Mouse (Mus musculus): ENCODE results near the gene Nlrp1a.

The Nlrp1a gene

DNA sequence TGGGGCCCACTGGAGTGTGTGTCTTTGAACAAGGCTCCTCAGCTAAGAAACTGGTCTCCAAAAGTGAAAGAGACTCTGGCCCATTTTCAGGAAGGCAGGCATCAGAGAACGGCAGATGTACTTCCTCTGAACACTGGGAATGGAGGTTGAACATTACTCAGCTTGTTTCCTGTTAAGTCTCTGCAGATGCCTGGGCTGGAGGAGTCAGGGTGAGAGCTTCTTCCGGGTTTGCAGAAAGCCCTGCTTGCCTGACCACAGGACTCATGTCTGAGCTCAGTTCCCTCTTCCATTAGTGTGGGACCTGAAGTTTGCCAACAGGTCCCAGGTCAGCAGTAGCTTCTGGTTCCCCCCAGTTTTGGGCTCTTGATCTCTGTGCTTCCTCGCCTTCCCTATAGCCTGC, at the start of gene Nlrp1a:
Gene Nlrp1a, minus strand, starts transcription at position 44 of the 400 bp plus-strand sequence.
- DNase-seq, result peak; percentile 21

GRCm38 (mm10) chr11:71169633-71170032, 25.1 kb upstream of the Nlrp1a start:
- DNase-seq, result no peak

- no peak for DNase-seq
Observed at GRCm38 (mm10) chr11:71164139-71164538, 19.6 kb upstream of the Nlrp1a start.

DNA sequence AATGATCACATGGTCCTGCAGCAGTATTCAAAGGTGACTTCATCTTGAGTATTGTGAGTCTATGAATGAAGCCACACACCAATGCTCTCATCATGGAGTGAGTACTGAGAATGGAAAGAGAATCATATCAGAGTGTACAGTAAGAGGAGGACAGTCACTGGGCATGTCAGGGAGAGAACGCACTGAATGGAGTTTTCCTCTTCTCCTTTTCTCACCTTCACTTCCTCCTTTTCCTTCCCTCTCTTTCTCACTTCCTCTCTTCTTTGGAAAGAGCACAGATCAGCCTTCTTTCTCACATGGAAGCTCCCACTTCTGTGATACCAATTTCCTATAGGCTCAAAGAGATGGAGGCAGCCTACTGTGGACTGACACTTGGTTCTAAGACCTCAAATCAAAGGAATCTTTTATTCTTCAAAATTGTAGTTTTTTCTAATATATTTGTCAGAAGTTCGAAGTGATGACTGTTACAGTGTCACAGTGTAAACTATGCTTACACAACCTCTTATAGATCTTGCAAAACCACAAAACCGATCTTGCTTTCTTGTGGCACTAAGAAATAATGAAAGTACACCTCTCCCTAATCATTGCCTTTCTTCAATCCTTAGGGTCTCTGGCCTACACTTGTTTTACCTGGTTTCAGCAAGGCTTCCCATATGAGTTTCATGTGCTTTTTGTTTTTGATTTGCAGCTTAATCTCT, 15.1 kb upstream of the Nlrp1a start:
- DNase-seq, result no peak

GRCm38 (mm10) chr11:71155272-71155671, 10.8 kb upstream of the Nlrp1a start:
- DNase-seq, result no peak

DNA sequence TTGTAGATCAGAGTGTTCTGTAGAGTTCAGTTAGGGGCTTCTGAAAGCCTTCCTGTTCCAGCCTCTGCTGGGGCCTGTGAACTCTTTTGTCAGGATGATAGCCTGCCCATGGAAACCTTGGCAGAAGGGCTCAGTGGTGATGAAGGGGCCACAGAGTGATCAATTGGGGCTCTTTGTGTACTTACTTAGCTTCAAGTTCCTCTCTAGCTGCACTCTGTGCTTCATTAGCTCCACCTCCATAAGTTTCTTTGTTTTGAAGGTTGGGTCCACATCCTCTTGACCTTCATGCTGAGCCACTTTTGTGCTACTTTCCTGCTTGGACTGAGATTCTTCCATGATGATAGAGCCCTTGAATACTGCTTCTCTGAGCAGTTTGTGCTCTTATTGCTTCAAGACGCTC, 2.5 kb downstream of the Nlrp1a start:
- DNase-seq, result no peak

GRCm38 (mm10) chr11:71107128-71107527, 37.4 kb downstream of the Nlrp1a start:
- DNase-seq, result no peak

- no peak for DNase-seq
Observed at GRCm38 (mm10) chr11:71106261-71107021, 38.1 kb downstream of the Nlrp1a start.

- no peak for DNase-seq
Observed at GRCm38 (mm10) chr11:71103931-71104330, 40.6 kb downstream of the Nlrp1a start.

- DNase-seq, result no peak
Observed at GRCm38 (mm10) chr11:71076342-71076741, 68.2 kb downstream of the Nlrp1a start.

GRCm38 (mm10) chr11:71052554-71052953, 92.0 kb downstream of the Nlrp1a start:
- peak; percentile 10 for DNase-seq
